Mouse (Mus musculus) forebrain, embryonic 10.5 days (tissue): ENCODE results near the gene Bcor. TPM values are rescaled to one million over a fixed set of nuclear protein-coding genes. Genes with fewer than 3 reads are reported as not detected.

Experiments used
- DNase-seq: peaks from one replicate; pipeline ENCODE4 v3.0.0-alpha.2; 2017; ENCODE audit warnings: low spot score; ENCODE audit errors: extremely low spot score
- H3K27ac ChIP-seq: fragments of 300-500 bp; sonication (generic); 2 replicates; pipeline ENCODE4 v1.5.1; 2016; ENCODE audit warnings: mild to moderate bottlenecking
- H3K27me3 ChIP-seq: fragments of 300-500 bp; sonication (generic); 2 replicates; pipeline ENCODE4 v1.6.1; 2016; ENCODE audit warnings: mild to moderate bottlenecking; ENCODE audit not compliant: poor library complexity, severe bottlenecking
- H3K36me3 ChIP-seq: fragments of 300-500 bp; sonication (generic); replicated peaks from 2 replicates; pipeline ENCODE4 v1.6.1; 2016; ENCODE audit warnings: mild to moderate bottlenecking, moderate library complexity
- H3K4me1 ChIP-seq: fragments of 300-500 bp; sonication (generic); 2 replicates; pipeline ENCODE4 v1.6.1; 2016
- H3K4me3 ChIP-seq: fragments of 300-500 bp; sonication (generic); 2 replicates; pipeline ENCODE4 v1.5.1; 2016; ENCODE audit warnings: mild to moderate bottlenecking, moderate library complexity
- H3K9me3 ChIP-seq: fragments of 300-500 bp; sonication (generic); 2 replicates; pipeline ENCODE4 v1.6.1; 2016; ENCODE audit warnings: mild to moderate bottlenecking, moderate library complexity
- WGBS: fragments of 180-500 bp; shearing (Covaris S2); methylation state at CpG from one replicate; pipeline ENCODE4 v1.1.7; 2016; 5-methylcytosine and 5-hydroxymethylcytosine counted together
- polyA plus RNA-seq: library from polyadenylated mRNA; unstranded; fragments of >200 nt; fragmentation: Nextera tagmentation; extraction: Ambion mirVana; gene quantifications from 2 replicates; pipeline ENCODE4 v1.2.1, GENCODE M21; 2016

Gene Bcor
- polyA plus RNA-seq, 1 experiment from 2014 or later: 18.9 TPM

GRCm38 (mm10) chrX:12086674-12087510 lies 73.3 kb downstream of the Bcor start:
- Histone ChIP-seq H3K27ac (peak overlapping the region; percentile 91), H3K4me3 (peak overlapping the region; percentile 64), H3K36me3 (no peaks in the 10 kb centered on the region), H3K4me1 (peaks cover 97% of the 10 kb centered on the region), H3K27me3 (peaks cover 100% of the 10 kb centered on the region), H3K9me3 (no peaks in the 10 kb centered on the region)
- WGBS: 2% methylated on average over 50 of the region's 70 CpGs
- no peak for DNase-seq

GRCm38 (mm10) chrX:12085949-12086348 lies 74.2 kb downstream of the Bcor start:
- Histone ChIP-seq H3K4me1 (peaks cover 100% of the 10 kb centered on the region), H3K4me3 (no peak overlapping the region), H3K27me3 (peaks cover 100% of the 10 kb centered on the region), H3K27ac (no peak overlapping the region), H3K36me3 (no peaks in the 10 kb centered on the region), H3K9me3 (no peaks in the 10 kb centered on the region)
- 9% methylated on average over 10 of the region's 10 CpGs for WGBS
- no peak for DNase-seq

- H3K27ac ChIP-seq: no peak overlapping the region
- peaks cover 96% of the 10 kb centered on the region for H3K4me1 ChIP-seq
- H3K9me3 ChIP-seq: no peaks in the 10 kb centered on the region
- DNase-seq: no peak
- peaks cover 100% of the 10 kb centered on the region for H3K27me3 ChIP-seq
- H3K4me3 ChIP-seq: no peak overlapping the region
- 2% methylated on average over 18 of the region's 18 CpGs for WGBS
- H3K36me3 ChIP-seq: no peaks in the 10 kb centered on the region
These were observed 74.9 kb downstream of the Bcor start for GRCm38 (mm10) chrX:12085290-12085689.

- no peaks in the 10 kb centered on the region for H3K9me3 ChIP-seq
- DNase-seq: no peak
- H3K27me3 ChIP-seq: peaks cover 100% of the 10 kb centered on the region
- H3K36me3 ChIP-seq: no peaks in the 10 kb centered on the region
- peaks cover 90% of the 10 kb centered on the region for H3K4me1 ChIP-seq
- no peak overlapping the region for H3K4me3 ChIP-seq
- WGBS: 14% methylated on average over 4 of the region's 4 CpGs
- no peak overlapping the region for H3K27ac ChIP-seq
These were observed 75.5 kb downstream of the Bcor start for GRCm38 (mm10) chrX:12084698-12085097.

GRCm38 (mm10) chrX:12083631-12084030 lies 76.5 kb downstream of the Bcor start:
- Histone ChIP-seq H3K27ac (no peak overlapping the region), H3K27me3 (peaks cover 100% of the 10 kb centered on the region), H3K4me1 (peaks cover 79% of the 10 kb centered on the region), H3K36me3 (no peaks in the 10 kb centered on the region), H3K9me3 (no peaks in the 10 kb centered on the region), H3K4me3 (no peak overlapping the region)
- WGBS: 9% methylated on average over 10 of the region's 10 CpGs
- DNase-seq: no peak

GRCm38 (mm10) chrX:12082736-12083135 lies 77.4 kb downstream of the Bcor start:
- Histone ChIP-seq H3K4me3 (no peak overlapping the region), H3K4me1 (peaks cover 76% of the 10 kb centered on the region), H3K9me3 (no peaks in the 10 kb centered on the region), H3K27ac (no peak overlapping the region), H3K36me3 (no peaks in the 10 kb centered on the region), H3K27me3 (peaks cover 100% of the 10 kb centered on the region)
- 4% methylated on average over 16 of the region's 16 CpGs for WGBS
- DNase-seq: no peak

- H3K4me1 ChIP-seq: peaks cover 76% of the 10 kb centered on the region
- H3K27me3 ChIP-seq: peaks cover 100% of the 10 kb centered on the region
- no peak overlapping the region for H3K4me3 ChIP-seq
- no peaks in the 10 kb centered on the region for H3K9me3 ChIP-seq
- DNase-seq: no peak
- no peak overlapping the region for H3K27ac ChIP-seq
- H3K36me3 ChIP-seq: no peaks in the 10 kb centered on the region
- WGBS: 7% methylated on average over 5 of the region's 5 CpGs
These were observed 78.0 kb downstream of the Bcor start for GRCm38 (mm10) chrX:12082184-12082583.

- peaks cover 100% of the 10 kb centered on the region for H3K27me3 ChIP-seq
- no peaks in the 10 kb centered on the region for H3K36me3 ChIP-seq
- 0 out of 2 replicates have a peak overlapping the region, but pooled peaks have one; percentile 30 for H3K27ac ChIP-seq
- DNase-seq: no peak
- H3K4me1 ChIP-seq: peaks cover 76% of the 10 kb centered on the region
- peak overlapping the region; percentile 67 for H3K4me3 ChIP-seq
- 4% methylated on average over 22 of the region's 22 CpGs for WGBS
- no peaks in the 10 kb centered on the region for H3K9me3 ChIP-seq
These were observed 78.4 kb downstream of the Bcor start for GRCm38 (mm10) chrX:12081741-12082155.

GRCm38 (mm10) chrX:12080904-12081740 lies 79.0 kb downstream of the Bcor start:
- Histone ChIP-seq H3K4me3 (peak overlapping the region; percentile 67), H3K27me3 (peaks cover 100% of the 10 kb centered on the region), H3K36me3 (no peaks in the 10 kb centered on the region), H3K9me3 (no peaks in the 10 kb centered on the region), H3K27ac (peak overlapping the region; percentile 92), H3K4me1 (peaks cover 76% of the 10 kb centered on the region)
- DNase-seq: peak; percentile 58
- WGBS: 2% methylated on average over 48 of the region's 61 CpGs

- peak; percentile 67 for DNase-seq
- H3K27ac ChIP-seq: peak overlapping the region; percentile 92
- H3K4me1 ChIP-seq: peaks cover 69% of the 10 kb centered on the region
- WGBS: 3% methylated on average over 69 of the region's 97 CpGs
- H3K27me3 ChIP-seq: peaks cover 100% of the 10 kb centered on the region
- H3K36me3 ChIP-seq: no peaks in the 10 kb centered on the region
- peak overlapping the region; percentile 67 for H3K4me3 ChIP-seq
- H3K9me3 ChIP-seq: no peaks in the 10 kb centered on the region
These were observed 79.9 kb downstream of the Bcor start for GRCm38 (mm10) chrX:12080095-12080903.

GRCm38 (mm10) chrX:12079309-12080094 lies 80.7 kb downstream of the Bcor start:
- peaks cover 68% of the 10 kb centered on the region for H3K4me1 ChIP-seq
- WGBS: under 1% methylated on average over 78 of the region's 79 CpGs
- peak; percentile 48 for DNase-seq
- no peaks in the 10 kb centered on the region for H3K36me3 ChIP-seq
- peak overlapping the region; percentile 92 for H3K27ac ChIP-seq
- peaks cover 100% of the 10 kb centered on the region for H3K27me3 ChIP-seq
- H3K9me3 ChIP-seq: no peaks in the 10 kb centered on the region
- H3K4me3 ChIP-seq: peak overlapping the region; percentile 67

GRCm38 (mm10) chrX:12079059-12079308 lies 81.2 kb downstream of the Bcor start:
- DNase-seq: peak; percentile 46
- H3K36me3 ChIP-seq: no peaks in the 10 kb centered on the region

More at GRCm38 (mm10) chrX:12079059-12079308, 81.2 kb downstream of the Bcor start:
- Histone ChIP-seq H3K4me3 (peak overlapping the region; percentile 67), H3K9me3 (no peaks in the 10 kb centered on the region), H3K27ac (peak overlapping the region; percentile 92), H3K4me1 (peaks cover 68% of the 10 kb centered on the region), H3K27me3 (peaks cover 100% of the 10 kb centered on the region)
- 2% methylated on average over 27 of the region's 27 CpGs for WGBS
